Mouse (Mus musculus): ENCODE measurements at regions not wholly inside any gene's neighbourhood (a gene's known extent, or its start where the extent isn't known, plus 50 kb on each side); places are given as distances from the start of the nearest gene placed in this dataset.
A peak's percentile ranks its signal among the peaks of the same experiment; 100 is the strongest.

- WGBS, result 95% methylated on average over 9 of the region's 9 CpGs
- H3K4me2 ChIP-seq (ENCODE audit: low read length), result no peak overlapping the region
- no peak overlapping the region for H3K27ac ChIP-seq (ENCODE audit: low read length)
- H3K36me3 ChIP-seq (ENCODE audit: control insufficient read depth, insufficient read depth), result no peaks in the 10 kb centered on the region
- ATAC-seq, result no peak
- no peaks in the 10 kb centered on the region for H3K4me1 ChIP-seq (replicated peaks; ENCODE audit: control insufficient read depth, insufficient read depth, low read length)
- no peaks in the 10 kb centered on the region for H3K9me3 ChIP-seq (ENCODE audit: control insufficient read depth, low read length)
- H3K9ac ChIP-seq (replicated peaks; ENCODE audit: low read depth, low read length), result no peak overlapping the region
- H3K27me3 ChIP-seq (replicated peaks; ENCODE audit: control insufficient read depth, insufficient read depth, low read length), result no peaks in the 10 kb centered on the region
- H3K4me3 ChIP-seq (replicated peaks; ENCODE audit: low read length), result no peak overlapping the region
These were observed 1296.3 kb upstream of the Ppp6c start for GRCm38 (mm10) chr2:40522536-40522935.

- 0 out of 2 replicates have a peak, but pooled peaks cover 3% of the 10 kb centered on the region for H3K4me1 ChIP-seq (replicated peaks; ENCODE audit: control insufficient read depth, insufficient read depth, low read length)
- no peak overlapping the region for H3K4me3 ChIP-seq (replicated peaks; ENCODE audit: low read length)
- no peak overlapping the region for H3K9ac ChIP-seq (replicated peaks; ENCODE audit: low read depth, low read length)
- WGBS, result 44% methylated on average over 3 of the region's 3 CpGs
- no peaks in the 10 kb centered on the region for H3K9me3 ChIP-seq (ENCODE audit: control insufficient read depth, low read length)
- ATAC-seq, result peak; percentile 81
- no peaks in the 10 kb centered on the region for H3K36me3 ChIP-seq (ENCODE audit: control insufficient read depth, insufficient read depth)
- H3K4me2 ChIP-seq (ENCODE audit: low read length), result no peak overlapping the region
- H3K27me3 ChIP-seq (replicated peaks; ENCODE audit: control insufficient read depth, insufficient read depth, low read length), result no peaks in the 10 kb centered on the region
- H3K27ac ChIP-seq (ENCODE audit: low read length), result no peak overlapping the region
These were observed 1284.5 kb upstream of the Ppp6c start for GRCm38 (mm10) chr2:40510594-40511304.

- no peak overlapping the region for H3K4me2 ChIP-seq (ENCODE audit: low read length)
- WGBS, result 10% methylated on average over 2 of the region's 2 CpGs
- no peaks in the 10 kb centered on the region for H3K9me3 ChIP-seq (ENCODE audit: control insufficient read depth, low read length)
- no peak overlapping the region for H3K27ac ChIP-seq (ENCODE audit: low read length)
- H3K4me1 ChIP-seq (replicated peaks; ENCODE audit: control insufficient read depth, insufficient read depth, low read length), result no peaks in the 10 kb centered on the region
- H3K4me3 ChIP-seq (replicated peaks; ENCODE audit: low read length), result no peak overlapping the region
- no peaks in the 10 kb centered on the region for H3K27me3 ChIP-seq (replicated peaks; ENCODE audit: control insufficient read depth, insufficient read depth, low read length)
- no peak overlapping the region for H3K9ac ChIP-seq (replicated peaks; ENCODE audit: low read depth, low read length)
- no peaks in the 10 kb centered on the region for H3K36me3 ChIP-seq (ENCODE audit: control insufficient read depth, insufficient read depth)
- peak; percentile 78 for ATAC-seq
These were observed 1252.8 kb upstream of the Ppp6c start for GRCm38 (mm10) chr2:40478747-40479662.

GRCm38 (mm10) chr2:40477414-40477813 is 1251.2 kb upstream of the Ppp6c start:
- Histone ChIP-seq H3K27ac (ENCODE audit: low read length) (no peak overlapping the region), H3K27me3 (replicated peaks; ENCODE audit: control insufficient read depth, insufficient read depth, low read length) (no peaks in the 10 kb centered on the region), H3K36me3 (ENCODE audit: control insufficient read depth, insufficient read depth) (no peaks in the 10 kb centered on the region), H3K4me3 (replicated peaks; ENCODE audit: low read length) (no peak overlapping the region), H3K4me1 (replicated peaks; ENCODE audit: control insufficient read depth, insufficient read depth, low read length) (no peaks in the 10 kb centered on the region), H3K4me2 (ENCODE audit: low read length) (no peak overlapping the region), H3K9me3 (ENCODE audit: control insufficient read depth, low read length) (no peaks in the 10 kb centered on the region), H3K9ac (replicated peaks; ENCODE audit: low read depth, low read length) (no peak overlapping the region)
- no peak for ATAC-seq

- no peak overlapping the region for H3K4me3 ChIP-seq (replicated peaks; ENCODE audit: low read length)
- H3K36me3 ChIP-seq (ENCODE audit: control insufficient read depth, insufficient read depth), result no peaks in the 10 kb centered on the region
- ATAC-seq, result peak; percentile 71
- H3K9ac ChIP-seq (replicated peaks; ENCODE audit: low read depth, low read length), result no peak overlapping the region
- H3K4me2 ChIP-seq (ENCODE audit: low read length), result no peak overlapping the region
- H3K4me1 ChIP-seq (replicated peaks; ENCODE audit: control insufficient read depth, insufficient read depth, low read length), result no peaks in the 10 kb centered on the region
- H3K9me3 ChIP-seq (ENCODE audit: control insufficient read depth, low read length), result no peaks in the 10 kb centered on the region
- no peaks in the 10 kb centered on the region for H3K27me3 ChIP-seq (replicated peaks; ENCODE audit: control insufficient read depth, insufficient read depth, low read length)
- no peak overlapping the region for H3K27ac ChIP-seq (ENCODE audit: low read length)
These were observed 1230.1 kb upstream of the Ppp6c start for GRCm38 (mm10) chr2:40456374-40456773.

- 94% methylated on average over 3 of the region's 3 CpGs for WGBS
- Histone ChIP-seq H3K27me3 (replicated peaks; ENCODE audit: control insufficient read depth, insufficient read depth, low read length) (no peaks in the 10 kb centered on the region), H3K4me3 (replicated peaks; ENCODE audit: low read length) (no peak overlapping the region), H3K9me3 (ENCODE audit: control insufficient read depth, low read length) (no peaks in the 10 kb centered on the region), H3K4me1 (replicated peaks; ENCODE audit: control insufficient read depth, insufficient read depth, low read length) (no peaks in the 10 kb centered on the region), H3K9ac (replicated peaks; ENCODE audit: low read depth, low read length) (no peak overlapping the region), H3K36me3 (ENCODE audit: control insufficient read depth, insufficient read depth) (no peaks in the 10 kb centered on the region), H3K4me2 (ENCODE audit: low read length) (no peak overlapping the region), H3K27ac (ENCODE audit: low read length) (no peak overlapping the region)
- no peak for ATAC-seq
These were observed 1206.7 kb upstream of the Ppp6c start for GRCm38 (mm10) chr2:40432821-40433490.

- H3K27me3 ChIP-seq (replicated peaks; ENCODE audit: control insufficient read depth, insufficient read depth, low read length), result no peaks in the 10 kb centered on the region
- no peak overlapping the region for H3K27ac ChIP-seq (ENCODE audit: low read length)
- H3K4me2 ChIP-seq (ENCODE audit: low read length), result no peak overlapping the region
- no peaks in the 10 kb centered on the region for H3K4me1 ChIP-seq (replicated peaks; ENCODE audit: control insufficient read depth, insufficient read depth, low read length)
- H3K9me3 ChIP-seq (ENCODE audit: control insufficient read depth, low read length), result no peaks in the 10 kb centered on the region
- no peak overlapping the region for H3K9ac ChIP-seq (replicated peaks; ENCODE audit: low read depth, low read length)
- 38% methylated on average over 2 of the region's 2 CpGs for WGBS
- no peak overlapping the region for H3K4me3 ChIP-seq (replicated peaks; ENCODE audit: low read length)
- no peak for ATAC-seq
- no peaks in the 10 kb centered on the region for H3K36me3 ChIP-seq (ENCODE audit: control insufficient read depth, insufficient read depth)
These were observed 1205.1 kb upstream of the Ppp6c start for GRCm38 (mm10) chr2:40431335-40431734.

GRCm38 (mm10) chr2:40402418-40402817 is 1176.2 kb upstream of the Ppp6c start:
- WGBS, result 72% methylated on average over 2 of the region's 2 CpGs
- no peaks in the 10 kb centered on the region for H3K4me1 ChIP-seq (replicated peaks; ENCODE audit: control insufficient read depth, insufficient read depth, low read length)
- ATAC-seq, result peak; percentile 77
- H3K9me3 ChIP-seq (ENCODE audit: control insufficient read depth, low read length), result peaks cover 2% of the 10 kb centered on the region; the same call in 1 of the 2 replicates
- no peak overlapping the region for H3K4me2 ChIP-seq (ENCODE audit: low read length)
- H3K4me3 ChIP-seq (replicated peaks; ENCODE audit: low read length), result no peak overlapping the region
- H3K27ac ChIP-seq (ENCODE audit: low read length), result no peak overlapping the region
- no peaks in the 10 kb centered on the region for H3K27me3 ChIP-seq (replicated peaks; ENCODE audit: control insufficient read depth, insufficient read depth, low read length)
- no peaks in the 10 kb centered on the region for H3K36me3 ChIP-seq (ENCODE audit: control insufficient read depth, insufficient read depth)
- no peak overlapping the region for H3K9ac ChIP-seq (replicated peaks; ENCODE audit: low read depth, low read length)
